Mouse (Mus musculus): ENCODE measurements around the gene Spata31d1a. TPM values are rescaled to one million over a fixed set of nuclear protein-coding genes. Genes with fewer than 3 reads are reported as not detected.

Gene Spata31d1a
- total RNA-seq (2023), result not detected

DNA sequence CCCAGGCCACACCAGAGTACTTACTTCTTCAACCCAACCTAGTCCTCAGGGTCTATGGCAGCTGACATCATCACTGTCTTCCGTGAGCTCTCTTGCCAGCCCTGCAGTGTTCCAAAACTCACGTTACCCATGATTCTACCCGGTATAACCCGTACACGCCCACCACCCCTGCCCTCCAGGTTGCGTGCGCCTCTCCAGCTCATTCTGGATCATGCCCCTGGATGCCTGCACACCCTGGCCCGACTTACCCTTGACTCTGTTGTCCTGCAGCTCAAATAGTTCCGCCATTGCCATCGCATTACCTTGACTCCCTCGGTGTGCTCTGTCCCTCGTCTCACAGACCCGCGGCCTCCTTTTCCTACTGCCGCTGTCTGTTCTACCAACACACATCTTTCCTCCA lies at the start of gene Spata31d1a:
Gene Spata31d1a, minus strand, starts transcription at position 101 of the 400 bp plus-strand sequence.

GRCm38 (mm10) chr13:59746711-59747110 lies 36.6 kb upstream of the Spata31d1a start, which contains the start of gene 1700014D04Rik:
Gene 1700014D04Rik, minus strand, starts transcription at chr13:59746752.

DNA sequence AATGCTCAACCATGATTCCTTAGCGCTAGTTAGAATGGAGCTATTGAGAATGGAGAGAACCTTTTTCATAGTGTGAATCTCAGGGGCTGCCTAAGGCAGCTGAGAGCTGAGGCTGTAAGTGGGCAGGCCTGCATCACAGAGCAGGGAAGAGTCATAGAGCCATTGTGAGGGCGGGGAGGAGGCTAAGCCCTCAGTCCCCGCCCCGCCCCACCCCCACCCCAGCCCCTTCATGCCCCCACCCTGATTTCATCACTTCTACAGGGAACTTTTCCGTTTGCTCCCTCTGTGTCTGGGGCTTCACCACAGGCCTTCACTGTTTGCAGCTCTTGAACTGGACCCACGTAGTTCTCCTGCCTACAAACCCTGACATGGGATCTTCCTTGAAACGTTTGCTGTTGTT lies 21.5 kb upstream of the Spata31d1a start, which contains the start of gene Spata31d1d:
Gene Spata31d1d, minus strand, starts transcription at position 101 of the 400 bp plus-strand sequence.

DNA sequence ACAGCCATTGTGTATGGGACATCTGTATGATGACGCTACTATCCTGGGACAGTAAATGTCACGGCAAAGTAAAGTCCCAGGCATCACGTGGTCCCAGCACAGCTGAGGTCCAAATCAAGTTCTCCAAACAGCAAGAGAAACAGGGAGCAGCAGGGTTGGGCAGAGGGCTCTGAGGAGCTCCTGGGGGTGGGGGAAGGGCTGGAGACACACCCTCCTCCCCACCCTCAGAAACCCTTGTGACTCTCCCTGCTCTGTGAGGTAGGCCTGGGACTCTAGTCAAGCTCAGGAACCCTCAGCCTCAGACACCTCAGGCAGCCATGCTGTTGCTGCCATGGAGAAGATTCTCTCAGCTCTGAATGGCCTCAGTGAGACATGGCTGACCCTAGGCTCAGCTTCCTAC lies 1.9 kb upstream of the Spata31d1a start, which contains the start of gene Spata31d1b:
Gene Spata31d1b, plus strand, starts transcription at position 301 of the 400 bp plus-strand sequence.

DNA sequence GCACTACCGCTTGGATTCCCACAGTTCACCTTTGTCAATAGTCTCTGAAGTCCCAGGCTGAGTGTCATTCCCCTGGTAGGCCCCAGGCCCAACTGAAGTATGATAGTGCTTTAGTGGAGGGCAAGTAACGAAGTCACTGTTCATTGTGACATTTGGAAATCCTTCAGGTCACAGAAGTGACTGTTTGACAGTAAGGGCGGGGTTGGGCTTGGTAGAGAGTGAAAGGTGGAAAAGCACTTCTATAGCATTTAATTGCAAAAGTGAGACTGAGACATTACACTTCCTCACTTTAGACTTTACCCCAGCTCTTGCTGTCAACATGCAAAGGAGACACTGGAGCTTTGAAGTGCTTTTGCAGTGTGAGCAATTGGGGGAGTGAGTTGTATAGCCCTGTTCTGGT lies 16.1 kb downstream of the Spata31d1a start, which contains the start of gene 4921517D22Rik:
Gene 4921517D22Rik, minus strand, starts transcription at position 101 of the 400 bp plus-strand sequence.

DNA sequence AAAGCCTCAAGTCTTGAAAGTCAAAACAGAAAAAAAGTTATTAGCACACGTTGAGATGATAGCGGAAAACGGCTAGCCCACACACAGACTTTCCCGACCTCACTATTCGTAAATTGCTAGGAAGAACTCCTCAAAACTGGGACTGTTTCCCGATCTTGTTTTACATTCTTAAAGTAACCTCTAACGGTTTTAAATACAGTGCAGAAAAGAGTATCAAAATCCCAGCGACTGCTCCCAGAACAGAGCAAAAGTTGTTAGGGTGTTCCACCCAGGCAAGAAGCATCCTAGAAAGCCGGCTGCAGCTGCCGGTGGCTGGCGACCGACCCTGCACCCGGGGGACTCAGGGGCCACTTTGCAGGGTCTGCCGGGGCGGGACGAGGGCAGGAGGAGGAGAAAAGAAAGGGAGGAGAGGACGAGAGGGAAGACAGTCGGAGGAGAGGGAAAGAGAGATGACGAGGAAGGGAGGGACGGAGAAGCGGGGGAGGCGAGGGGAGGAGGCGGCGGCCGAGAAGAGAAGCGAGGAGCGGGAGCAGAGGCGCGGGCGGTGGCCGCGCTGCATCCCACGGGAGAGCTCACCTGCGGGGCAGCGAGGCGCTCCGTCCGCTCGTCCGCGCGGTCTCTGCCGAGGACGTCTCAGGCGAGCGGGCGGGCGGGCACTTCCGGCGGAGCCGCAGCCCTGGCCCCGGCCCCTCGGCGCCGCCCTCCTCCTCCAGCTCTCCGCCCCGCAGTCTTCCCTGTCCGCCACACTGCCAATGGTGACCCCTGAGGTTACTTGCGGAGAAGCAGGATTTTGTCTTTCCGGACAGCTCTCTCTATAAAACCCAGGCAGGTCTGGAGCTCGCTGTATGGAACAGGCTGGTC lies 34.7 kb downstream of the Spata31d1a start, which contains the start of gene Golm1:
Gene Golm1, minus strand, starts transcription at position 661 of the 861 bp plus-strand sequence.

Other genes with a start within 250 kb of the Spata31d1a start
- gene Agtpbp1, start 125.1 kb downstream of the Spata31d1a start, total RNA-seq (2023), result 53.5 TPM
- 72.0 TPM for gene Naa35, start 125.1 kb downstream of the Spata31d1a start, total RNA-seq (2023)
- 46.7 TPM for gene Golm1, start 34.5 kb downstream of the Spata31d1a start, total RNA-seq (2023)
- not detected for gene 4921517D22Rik, start 16.2 kb downstream of the Spata31d1a start, total RNA-seq (2023)
- gene Spata31d1b, start 2.0 kb upstream of the Spata31d1a start, total RNA-seq (2023), result not detected
- not detected for gene Spata31d1d, start 21.4 kb upstream of the Spata31d1a start, total RNA-seq (2023)
- not detected for gene 1700014D04Rik, start 36.4 kb upstream of the Spata31d1a start, total RNA-seq (2023)
- 78.3 TPM for gene Isca1, start 59.5 kb upstream of the Spata31d1a start, total RNA-seq (2023)
- gene Gm49354, start 71.9 kb upstream of the Spata31d1a start, total RNA-seq (2023), result not detected
- gene Tut7, start 112.8 kb upstream of the Spata31d1a start, total RNA-seq (2023), result 213 TPM